Mouse (Mus musculus) forebrain, embryonic 12.5 days (tissue): ENCODE measurements at regions not wholly inside any gene's neighbourhood (a gene's known extent, or its start where the extent isn't known, plus 50 kb on each side); places are given as distances from the start of the nearest gene placed in this dataset.
A peak's percentile ranks its signal among the peaks of the same experiment; 100 is the strongest.

Source experiments
- ATAC-seq: fragments of 200-750 bp; cut with Nextera tagmentation; 2 replicates; pipeline ENCODE4 v1.8.0; 2017; ENCODE audit warnings: moderate TSS enrichment; ENCODE audit not compliant: low FRiP score
- H3K27ac ChIP-seq: fragments of 300-500 bp; sonication (generic); 2 replicates; pipeline ENCODE4 v1.5.1; 2016; ENCODE audit warnings: mild to moderate bottlenecking
- H3K27me3 ChIP-seq: fragments of 300-500 bp; sonication (generic); 2 replicates; pipeline ENCODE4 v1.6.1; 2016; ENCODE audit warnings: mild to moderate bottlenecking
- H3K36me3 ChIP-seq: fragments of 300-500 bp; sonication (generic); replicated peaks from 2 replicates; pipeline ENCODE4 v1.6.1; 2016; ENCODE audit warnings: mild to moderate bottlenecking
- H3K4me1 ChIP-seq: fragments of 300-500 bp; sonication (generic); 2 replicates; pipeline ENCODE4 v1.6.1; 2016
- H3K4me2 ChIP-seq: fragments of 300-500 bp; sonication (generic); 2 replicates; pipeline ENCODE4 v1.6.1; 2016; ENCODE audit warnings: mild to moderate bottlenecking, moderate library complexity
- H3K4me3 ChIP-seq: fragments of 300-500 bp; sonication (generic); replicated peaks from 2 replicates; pipeline ENCODE4 v1.5.1; 2016; ENCODE audit warnings: mild to moderate bottlenecking
- H3K9ac ChIP-seq: fragments of 300-500 bp; sonication (generic); 2 replicates; pipeline ENCODE4 v1.6.1; 2016; ENCODE audit warnings: mild to moderate bottlenecking
- H3K9me3 ChIP-seq: fragments of 300-500 bp; sonication (generic); 2 replicates; pipeline ENCODE4 v1.6.1; 2016
- WGBS: fragments of 180-500 bp; shearing (Covaris S2); methylation state at CpG from one replicate; pipeline ENCODE4 v1.1.7; 2016; 5-methylcytosine and 5-hydroxymethylcytosine counted together

- ATAC-seq, result no peak
Observed at GRCm38 (mm10) chr8:6388651-6389050, 1283.5 kb upstream of the Slc10a2 start.

GRCm38 (mm10) chr8:6374712-6375111, 1269.6 kb upstream of the Slc10a2 start:
- H3K4me3 ChIP-seq, result no peak overlapping the region
- no peaks in the 10 kb centered on the region for H3K4me1 ChIP-seq
- H3K27me3 ChIP-seq, result no peaks in the 10 kb centered on the region
- H3K9me3 ChIP-seq, result no peaks in the 10 kb centered on the region
- ATAC-seq, result no peak
- H3K9ac ChIP-seq, result no peak overlapping the region
- no peak overlapping the region for H3K4me2 ChIP-seq
- no peak overlapping the region for H3K27ac ChIP-seq
- H3K36me3 ChIP-seq, result no peaks in the 10 kb centered on the region
- 59% methylated on average over 3 of the region's 3 CpGs for WGBS

More at GRCm38 (mm10) chr8:6388651-6389050, 1283.5 kb upstream of the Slc10a2 start:
- no peak overlapping the region for H3K4me3 ChIP-seq
- no peak overlapping the region for H3K27ac ChIP-seq
- H3K36me3 ChIP-seq, result no peaks in the 10 kb centered on the region
- 92% methylated on average over 2 of the region's 2 CpGs for WGBS
- no peaks in the 10 kb centered on the region for H3K9me3 ChIP-seq
- H3K9ac ChIP-seq, result no peak overlapping the region
- no peaks in the 10 kb centered on the region for H3K27me3 ChIP-seq
- H3K4me1 ChIP-seq, result no peaks in the 10 kb centered on the region
- no peak overlapping the region for H3K4me2 ChIP-seq

GRCm38 (mm10) chr8:6361403-6361942, 1256.3 kb upstream of the Slc10a2 start:
- Histone ChIP-seq H3K4me3 (no peak overlapping the region), H3K27ac (no peak overlapping the region), H3K4me2 (no peak overlapping the region), H3K9me3 (no peaks in the 10 kb centered on the region), H3K36me3 (no peaks in the 10 kb centered on the region), H3K9ac (no peak overlapping the region), H3K27me3 (no peaks in the 10 kb centered on the region), H3K4me1 (no peaks in the 10 kb centered on the region)
- WGBS, result 81% methylated on average over 6 of the region's 6 CpGs
- no peak for ATAC-seq

GRCm38 (mm10) chr8:6357866-6358265, 1252.7 kb upstream of the Slc10a2 start:
- Histone ChIP-seq H3K27ac (no peak overlapping the region), H3K4me2 (no peak overlapping the region), H3K36me3 (no peaks in the 10 kb centered on the region), H3K4me1 (no peaks in the 10 kb centered on the region), H3K9ac (no peak overlapping the region), H3K27me3 (no peaks in the 10 kb centered on the region), H3K4me3 (no peak overlapping the region), H3K9me3 (no peaks in the 10 kb centered on the region)
- ATAC-seq, result no peak
- WGBS, result 75% methylated on average over 2 of the region's 2 CpGs

GRCm38 (mm10) chr8:6350460-6350859, 1245.3 kb upstream of the Slc10a2 start:
- Histone ChIP-seq H3K9ac (no peak overlapping the region), H3K27ac (no peak overlapping the region), H3K9me3 (no peaks in the 10 kb centered on the region), H3K4me3 (no peak overlapping the region), H3K4me1 (no peaks in the 10 kb centered on the region), H3K27me3 (no peaks in the 10 kb centered on the region), H3K36me3 (no peaks in the 10 kb centered on the region), H3K4me2 (no peak overlapping the region)
- ATAC-seq, result no peak
- WGBS, result 52% methylated on average over 1 of the region's 1 CpGs

- 76% methylated on average over 1 of the region's 1 CpGs for WGBS
- Histone ChIP-seq H3K4me2 (no peak overlapping the region), H3K4me3 (no peak overlapping the region), H3K36me3 (no peaks in the 10 kb centered on the region), H3K4me1 (no peaks in the 10 kb centered on the region), H3K27ac (no peak overlapping the region), H3K9ac (no peak overlapping the region), H3K9me3 (no peaks in the 10 kb centered on the region), H3K27me3 (no peaks in the 10 kb centered on the region)
- peak; percentile 71; the same call in 1 of the 2 replicates for ATAC-seq
Observed at GRCm38 (mm10) chr8:6350052-6350451, 1244.9 kb upstream of the Slc10a2 start.

- Histone ChIP-seq H3K4me3 (no peak overlapping the region), H3K27me3 (no peaks in the 10 kb centered on the region), H3K9ac (no peak overlapping the region), H3K27ac (no peak overlapping the region), H3K36me3 (no peaks in the 10 kb centered on the region), H3K4me1 (no peaks in the 10 kb centered on the region), H3K9me3 (no peaks in the 10 kb centered on the region), H3K4me2 (no peak overlapping the region)
- no peak for ATAC-seq
- WGBS, result 75% methylated on average over 1 of the region's 1 CpGs
Observed at GRCm38 (mm10) chr8:6345704-6346103, 1240.6 kb upstream of the Slc10a2 start.

- Histone ChIP-seq H3K9me3 (no peaks in the 10 kb centered on the region), H3K27me3 (no peaks in the 10 kb centered on the region), H3K4me1 (no peaks in the 10 kb centered on the region), H3K4me3 (no peak overlapping the region), H3K27ac (no peak overlapping the region), H3K36me3 (no peaks in the 10 kb centered on the region), H3K4me2 (no peak overlapping the region), H3K9ac (no peak overlapping the region)
- WGBS, result 57% methylated on average over 3 of the region's 3 CpGs
- ATAC-seq, result peak; percentile 9; the same call in 1 of the 2 replicates
Observed at GRCm38 (mm10) chr8:6340158-6340855, 1235.2 kb upstream of the Slc10a2 start.

GRCm38 (mm10) chr8:6334254-6334993, 1229.3 kb upstream of the Slc10a2 start:
- 71% methylated on average over 3 of the region's 3 CpGs for WGBS
- no peaks in the 10 kb centered on the region for H3K4me1 ChIP-seq
- no peak for ATAC-seq

GRCm38 (mm10) chr8:6321346-6321745, 1216.2 kb upstream of the Slc10a2 start:
- Histone ChIP-seq H3K4me3 (no peak overlapping the region), H3K9me3 (no peaks in the 10 kb centered on the region), H3K36me3 (no peaks in the 10 kb centered on the region), H3K4me2 (no peak overlapping the region), H3K27ac (no peak overlapping the region), H3K9ac (no peak overlapping the region), H3K27me3 (no peaks in the 10 kb centered on the region), H3K4me1 (no peaks in the 10 kb centered on the region)
- 43% methylated on average over 1 of the region's 1 CpGs for WGBS
- ATAC-seq, result no peak

More at GRCm38 (mm10) chr8:6334254-6334993, 1229.3 kb upstream of the Slc10a2 start:
- Histone ChIP-seq H3K36me3 (no peaks in the 10 kb centered on the region), H3K9me3 (no peaks in the 10 kb centered on the region), H3K9ac (no peak overlapping the region), H3K4me3 (no peak overlapping the region), H3K4me2 (no peak overlapping the region), H3K27me3 (no peaks in the 10 kb centered on the region), H3K27ac (no peak overlapping the region)

- Histone ChIP-seq H3K4me2 (no peak overlapping the region), H3K4me1 (no peaks in the 10 kb centered on the region), H3K36me3 (no peaks in the 10 kb centered on the region), H3K27me3 (no peaks in the 10 kb centered on the region), H3K9ac (no peak overlapping the region), H3K9me3 (no peaks in the 10 kb centered on the region), H3K4me3 (no peak overlapping the region), H3K27ac (no peak overlapping the region)
- 92% methylated on average over 4 of the region's 4 CpGs for WGBS
- no peak for ATAC-seq
Observed at GRCm38 (mm10) chr8:6315162-6315845, 1210.2 kb upstream of the Slc10a2 start.

- no peak overlapping the region for H3K4me2 ChIP-seq
- WGBS, result 39% methylated on average over 3 of the region's 3 CpGs
- no peak overlapping the region for H3K9ac ChIP-seq
- H3K27ac ChIP-seq, result no peak overlapping the region
- H3K36me3 ChIP-seq, result no peaks in the 10 kb centered on the region
- ATAC-seq, result peak; percentile 73; the same call in 1 of the 2 replicates
- no peaks in the 10 kb centered on the region for H3K27me3 ChIP-seq
- no peak overlapping the region for H3K4me3 ChIP-seq
- H3K4me1 ChIP-seq, result no peaks in the 10 kb centered on the region
- H3K9me3 ChIP-seq, result no peaks in the 10 kb centered on the region
Observed at GRCm38 (mm10) chr8:6288889-6289288, 1183.7 kb upstream of the Slc10a2 start.
